Mouse (Mus musculus) testis, postnatal 10 days (tissue): ENCODE measurements around the gene Mybphl.

ENCODE experiments used
- DNase-seq: peaks from one replicate; pipeline ENCODE4 v3.0.0; 2021; ENCODE audit warnings: low spot score

Mybphl gene

DNA sequence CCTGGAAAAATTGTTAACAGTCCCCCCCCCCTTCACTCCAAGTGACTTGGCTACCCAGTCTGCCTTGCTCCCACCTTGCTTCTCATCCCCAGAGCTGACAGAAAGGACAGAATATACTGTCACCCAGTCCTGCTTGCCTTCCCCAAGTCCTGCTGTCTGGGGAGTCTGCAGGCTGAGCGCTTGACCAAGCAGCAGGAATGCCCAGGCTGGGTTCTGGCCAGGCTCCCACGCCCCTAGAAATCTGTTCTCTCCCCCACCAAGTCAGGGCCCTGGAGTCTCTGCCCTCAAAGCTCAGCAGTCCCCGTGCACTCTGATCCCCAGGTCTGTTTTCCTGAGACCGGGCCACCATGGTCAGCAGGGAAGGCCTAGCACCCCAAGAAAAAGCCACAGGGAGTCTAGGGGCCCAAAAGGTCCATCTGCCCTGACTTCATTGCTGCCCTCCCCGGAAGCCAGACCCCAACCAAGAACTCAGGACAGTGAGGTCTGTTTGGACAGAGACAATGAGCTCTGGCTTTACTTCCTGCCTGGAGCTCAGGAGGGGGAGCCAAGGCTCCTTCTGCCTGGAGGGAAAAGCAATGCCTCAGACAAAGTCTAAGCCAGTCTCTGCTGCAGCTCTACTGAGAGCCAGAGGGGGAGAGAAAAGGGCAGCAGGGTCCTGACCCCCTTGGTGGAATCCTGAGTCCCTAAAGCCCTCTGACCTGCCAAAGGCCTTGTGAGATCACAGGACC is 46.5 kb downstream of the Mybphl start:
- DNase-seq = no peak

DNA sequence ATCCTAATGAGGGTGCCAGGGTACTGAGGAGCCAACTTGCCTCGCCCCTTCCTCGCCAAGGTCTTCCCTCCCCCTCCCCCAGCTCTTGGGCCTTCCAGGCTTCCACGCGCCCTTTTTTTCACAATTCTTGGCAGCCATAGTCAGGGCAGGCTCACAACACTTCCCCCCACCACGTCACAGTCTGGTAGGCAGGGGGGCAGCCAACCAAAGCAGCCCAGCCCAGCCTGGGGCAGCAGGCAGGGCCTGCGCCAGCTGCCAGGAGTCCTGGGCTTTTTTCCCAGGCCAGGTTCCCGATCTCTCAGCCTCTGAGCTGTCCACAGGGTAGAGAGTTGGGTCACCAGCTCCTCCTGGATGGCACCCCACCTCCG is 47.0 kb downstream of the Mybphl start:
- DNase-seq = no peak

DNA sequence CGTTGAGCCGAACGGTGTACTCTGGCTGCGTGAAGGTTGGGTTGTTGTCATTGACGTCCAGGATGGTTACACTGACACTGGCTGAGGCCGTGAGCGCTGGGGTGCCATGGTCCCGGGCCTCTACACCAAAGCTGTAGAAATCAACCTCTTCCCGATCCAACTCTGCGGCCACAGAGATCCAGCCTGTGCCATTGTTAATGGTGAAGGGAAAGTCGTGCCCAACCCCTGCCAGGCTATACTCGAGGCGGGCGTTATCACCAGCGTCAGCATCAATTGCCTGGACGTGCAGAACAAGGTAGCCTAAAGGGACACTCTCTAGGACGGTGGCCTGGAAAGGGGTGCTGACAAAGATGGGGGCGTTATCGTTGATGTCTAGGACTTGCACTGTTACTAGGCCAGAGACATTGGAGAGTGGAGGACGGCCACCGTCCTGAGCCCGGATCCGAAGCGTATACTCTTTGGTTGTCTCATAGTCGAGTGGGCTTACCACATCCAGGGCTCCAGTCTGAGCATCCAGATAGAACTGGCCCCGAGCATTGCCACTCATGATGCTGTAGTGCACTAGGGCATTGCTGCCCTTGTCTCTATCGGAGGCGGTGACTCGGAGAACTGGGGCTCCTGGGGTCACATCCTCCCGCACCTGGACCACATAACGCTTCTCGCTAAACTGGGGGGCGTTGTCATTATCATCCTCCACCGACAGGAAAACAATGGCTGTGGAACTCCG is 49.1 kb downstream of the Mybphl start:
- DNase-seq = no peak

DNA sequence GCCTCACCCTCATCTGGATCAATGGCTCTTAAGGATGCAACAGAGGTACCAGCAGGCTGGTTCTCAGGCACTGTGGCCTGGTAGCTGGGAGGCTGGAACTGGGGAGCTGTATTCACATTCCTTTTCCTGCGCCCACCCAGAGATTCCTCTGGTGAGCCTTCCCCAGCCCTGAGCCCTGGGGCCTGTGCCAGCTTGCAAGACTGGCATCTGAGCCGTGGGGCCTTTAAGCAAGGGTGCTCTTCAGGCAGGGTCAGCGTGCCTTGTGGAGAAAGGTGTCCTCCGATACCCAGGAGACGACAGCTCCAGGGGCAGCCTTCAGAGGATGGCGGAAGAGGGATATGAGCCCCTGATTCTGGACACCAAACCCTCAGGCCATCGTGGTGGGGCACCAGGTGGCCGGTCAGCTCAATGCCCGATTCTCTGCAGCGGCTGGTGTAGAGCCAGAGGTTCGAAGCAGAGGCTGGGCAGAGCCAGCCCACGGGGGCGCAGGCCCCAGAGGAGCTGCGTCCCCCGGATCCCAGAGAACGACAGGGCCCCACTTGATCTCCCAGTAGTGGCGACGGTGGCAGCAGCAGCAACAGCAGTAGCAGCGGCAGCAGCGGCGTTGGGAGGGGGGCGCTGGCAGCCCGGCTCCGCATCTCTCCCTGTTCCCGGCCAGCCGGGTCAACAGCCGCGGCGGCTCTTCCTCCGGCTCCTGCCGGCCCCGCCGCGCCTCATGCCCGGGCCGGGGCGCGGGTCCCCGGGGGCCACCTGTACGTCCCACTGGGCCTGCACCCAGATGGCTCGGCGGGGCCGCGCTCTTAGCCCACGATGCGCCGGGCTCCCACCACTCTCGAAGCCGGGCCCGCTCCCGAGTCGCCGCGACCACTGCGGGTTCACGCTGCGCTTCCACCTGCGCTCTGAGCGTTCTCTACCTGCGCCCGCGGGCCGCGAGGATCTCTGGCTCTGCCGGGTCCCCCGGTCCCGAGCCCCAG is 50.4 kb downstream of the Mybphl start, which contains the start of gene Celsr2:
Celsr2 (minus strand) TSS at position 696 of the 974 bp plus-strand sequence.
- no peak for DNase-seq

DNA sequence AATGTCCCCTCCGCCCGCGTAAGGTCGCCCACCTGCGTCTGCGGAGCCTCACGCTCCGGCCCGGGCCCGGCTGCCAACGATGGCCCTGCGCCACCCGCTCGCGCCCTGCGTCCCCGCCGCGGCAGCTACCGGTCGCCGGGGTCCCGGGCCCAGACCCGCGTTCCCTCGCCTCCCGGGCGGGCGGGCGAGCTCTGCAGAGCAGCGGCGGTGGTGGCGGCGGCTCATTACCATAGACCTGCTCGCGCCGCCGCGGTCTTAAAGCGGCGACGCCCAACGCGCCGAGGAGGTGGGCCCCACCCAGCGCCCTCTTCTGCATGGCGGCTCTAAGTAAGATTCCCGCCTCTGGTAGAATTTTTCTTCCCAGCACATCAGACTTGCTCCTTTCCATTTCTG is 51.1 kb downstream of the Mybphl start:
- peak; percentile 80 for DNase-seq

DNA sequence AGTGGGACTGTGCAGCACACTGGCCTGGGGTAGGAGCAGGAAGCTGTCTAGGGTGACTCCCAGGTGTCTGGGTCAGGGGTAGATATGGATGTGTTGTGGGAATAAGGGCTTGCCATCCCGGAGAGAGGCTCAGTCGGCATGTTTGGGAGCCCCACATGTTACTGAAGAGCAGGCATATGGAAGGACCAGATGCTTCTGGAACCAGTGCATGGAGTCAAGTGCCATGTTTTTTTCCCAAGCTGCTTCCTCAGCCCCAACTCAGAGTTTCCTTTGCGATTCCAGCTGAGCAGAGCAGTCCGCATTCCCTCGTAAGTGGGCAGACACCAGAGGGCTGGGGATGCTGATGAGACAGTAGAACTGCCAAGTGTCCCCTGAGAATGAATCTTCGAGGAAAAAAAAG is 58.3 kb downstream of the Mybphl start:
- no peak for DNase-seq

DNA sequence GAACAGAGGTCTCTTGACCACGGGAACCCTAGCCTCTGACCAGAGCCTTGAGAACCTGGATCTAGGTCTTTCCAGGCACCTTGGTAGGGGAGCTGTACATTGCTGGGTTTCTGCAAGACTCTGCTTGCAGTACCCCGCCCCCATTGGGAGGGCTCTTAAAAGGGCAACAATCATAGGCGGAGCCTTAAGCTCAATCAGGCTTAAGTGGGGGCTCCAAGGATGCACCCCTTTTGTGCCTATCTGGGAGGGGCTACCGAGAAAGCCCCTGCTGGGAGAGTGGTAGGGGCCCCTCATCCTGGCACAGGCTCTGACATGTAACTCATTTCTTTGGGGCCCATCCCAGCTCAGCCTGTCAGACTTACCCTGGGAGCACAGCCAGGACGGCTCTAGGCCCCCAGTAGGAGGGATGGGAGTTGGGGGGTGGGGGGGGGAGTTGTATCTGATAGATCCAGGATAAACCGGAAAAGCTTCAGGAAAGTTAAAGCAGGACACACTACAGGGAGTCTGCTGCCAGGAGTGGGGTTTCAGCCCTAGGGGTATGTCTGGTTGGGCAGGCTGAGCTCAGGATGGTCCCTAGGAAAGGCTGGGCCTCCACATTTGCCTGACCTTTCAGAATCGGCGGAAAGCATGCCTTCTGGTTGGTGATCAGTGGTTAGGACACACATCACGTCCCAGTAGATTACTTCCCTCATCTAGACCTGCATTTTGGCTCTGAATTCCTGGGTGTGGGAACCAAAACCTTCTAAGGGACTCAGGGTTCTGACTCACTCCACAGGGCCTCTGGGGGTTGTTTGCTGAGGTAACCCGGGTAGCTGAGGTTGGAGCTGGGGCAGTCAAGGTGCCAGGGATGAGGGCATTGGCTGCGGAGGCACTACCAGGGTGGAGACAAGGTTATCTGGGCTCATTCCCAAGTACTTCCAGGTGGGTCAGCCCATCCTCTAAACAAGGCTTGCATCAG is 59.4 kb downstream of the Mybphl start:
- no peak for DNase-seq

DNA sequence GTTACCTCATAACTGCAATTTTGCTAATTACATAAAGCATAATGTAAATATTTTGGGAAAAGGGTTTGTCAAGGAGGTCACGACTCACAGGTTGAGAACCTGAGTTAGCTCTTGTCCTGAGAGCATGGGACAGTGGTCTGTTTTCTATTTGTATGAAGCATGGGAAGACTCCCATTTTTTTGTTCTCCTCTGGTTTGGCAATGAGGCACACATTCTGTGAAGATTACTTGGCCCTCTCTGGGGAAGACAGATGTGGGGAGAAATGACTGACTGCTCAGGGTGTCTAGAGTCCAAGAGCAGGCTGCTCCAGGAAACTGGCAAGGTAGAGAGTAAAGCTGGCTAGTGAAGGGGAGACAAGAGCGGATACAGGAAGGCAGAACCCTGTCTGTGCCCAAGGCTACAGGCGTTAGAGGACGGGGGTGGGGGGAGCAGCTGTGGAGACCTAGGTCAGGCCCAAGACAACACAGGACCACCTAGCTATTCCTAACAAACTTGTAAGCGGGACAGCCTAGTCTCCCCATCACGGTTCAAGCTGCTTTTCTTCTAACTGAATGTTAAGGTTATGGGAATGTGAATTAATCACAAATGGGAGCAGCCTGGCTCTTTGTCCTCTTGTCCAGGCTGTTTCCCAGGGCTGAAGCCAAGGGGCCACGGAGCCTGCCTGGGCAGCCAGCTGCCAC is 60.4 kb downstream of the Mybphl start:
- no peak for DNase-seq

DNA sequence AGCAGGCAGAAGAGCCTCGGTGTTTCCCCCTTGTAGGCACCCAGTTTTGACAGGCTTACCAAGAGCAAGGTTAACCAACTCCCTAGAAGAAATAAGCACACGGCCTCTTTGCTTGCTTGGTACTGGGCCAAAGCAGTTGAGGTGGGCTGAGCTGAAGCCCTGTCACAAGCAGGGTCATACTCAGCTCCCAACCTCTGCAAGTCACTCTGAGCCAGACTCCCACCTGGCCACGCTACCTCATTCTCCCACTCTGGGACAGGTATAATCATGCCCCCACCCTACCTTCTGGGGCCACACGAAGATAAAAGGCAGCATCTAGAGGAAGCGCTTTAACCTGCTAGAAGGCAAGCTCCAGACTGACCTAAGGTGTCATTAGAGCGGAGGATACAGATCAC is 60.9 kb downstream of the Mybphl start:
- no peak for DNase-seq
